Mouse (Mus musculus) thymus, adult 2 months (tissue): ENCODE data around the gene Palld.

ENCODE experiments used
- CTCF ChIP-seq: fragments of 200-500 bp; IDR thresholded peaks from 2 replicates; pipeline ENCODE4 v1.5.1; 2012; ENCODE audit warnings: mild to moderate bottlenecking, control low read depth, low read length, moderate library complexity, borderline replicate concordance; ENCODE audit not compliant: control insufficient read depth, poor library complexity, insufficient read depth; ENCODE audit errors: extremely low read depth
- POLR2A ChIP-seq: fragments of 200-500 bp; IDR thresholded peaks from 2 replicates; pipeline ENCODE4 v1.6.1; 2012; ENCODE audit warnings: mild to moderate bottlenecking, low read length, control low read depth, moderate library complexity; ENCODE audit not compliant: control insufficient read depth, poor library complexity, insufficient read depth; ENCODE audit errors: extremely low read depth

DNA sequence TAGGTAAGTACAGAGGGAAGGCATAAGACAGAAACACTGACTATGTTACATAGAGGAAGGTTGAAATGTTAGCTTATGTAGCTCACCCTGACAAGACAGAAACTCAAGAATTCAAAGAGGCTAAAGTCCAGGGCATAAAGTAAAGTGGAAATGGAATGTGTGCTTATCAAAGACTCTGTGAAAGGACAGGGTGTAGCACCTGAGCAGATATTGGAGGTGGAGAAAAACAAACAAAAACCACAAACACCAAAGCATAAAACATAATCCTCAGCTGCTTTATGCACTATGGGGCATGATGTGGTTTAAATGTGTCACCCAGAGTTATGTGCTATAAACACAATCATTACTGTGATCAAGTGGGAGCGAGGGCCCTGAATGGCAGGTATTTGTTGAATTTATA lies 22.0 kb upstream of the Palld start:
- no peak for TF ChIP-seq POLR2A
- TF ChIP-seq CTCF, result no peak
